Mouse (Mus musculus) cerebellum, adult 11-12 months (tissue): ENCODE results near the gene Mad1l1.

Source experiments
- DNase-seq: peaks from one replicate; pipeline ENCODE4 v3.0.0; 2022

The Mad1l1 gene

DNA sequence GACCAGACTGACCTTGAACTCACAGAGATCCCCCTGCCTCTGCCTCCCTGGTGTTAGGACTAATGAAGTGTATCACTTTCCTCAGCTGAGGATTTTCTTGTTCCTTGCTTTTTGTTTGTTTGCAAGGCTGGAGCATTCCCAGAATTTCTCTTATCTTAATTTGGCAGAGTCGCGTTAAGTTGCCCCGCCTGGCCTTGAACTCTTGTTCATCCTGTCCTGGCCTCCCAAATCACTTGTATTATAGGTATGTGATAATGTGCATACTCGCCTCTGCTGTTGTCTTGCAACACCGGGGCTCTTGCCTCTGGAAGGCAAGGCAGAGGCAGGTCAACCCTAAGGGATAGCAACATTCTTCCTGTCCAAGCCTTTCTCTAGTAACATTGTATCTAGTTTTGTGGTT, 2.7 kb upstream of the Mad1l1 start:
- DNase-seq: no peak

DNA sequence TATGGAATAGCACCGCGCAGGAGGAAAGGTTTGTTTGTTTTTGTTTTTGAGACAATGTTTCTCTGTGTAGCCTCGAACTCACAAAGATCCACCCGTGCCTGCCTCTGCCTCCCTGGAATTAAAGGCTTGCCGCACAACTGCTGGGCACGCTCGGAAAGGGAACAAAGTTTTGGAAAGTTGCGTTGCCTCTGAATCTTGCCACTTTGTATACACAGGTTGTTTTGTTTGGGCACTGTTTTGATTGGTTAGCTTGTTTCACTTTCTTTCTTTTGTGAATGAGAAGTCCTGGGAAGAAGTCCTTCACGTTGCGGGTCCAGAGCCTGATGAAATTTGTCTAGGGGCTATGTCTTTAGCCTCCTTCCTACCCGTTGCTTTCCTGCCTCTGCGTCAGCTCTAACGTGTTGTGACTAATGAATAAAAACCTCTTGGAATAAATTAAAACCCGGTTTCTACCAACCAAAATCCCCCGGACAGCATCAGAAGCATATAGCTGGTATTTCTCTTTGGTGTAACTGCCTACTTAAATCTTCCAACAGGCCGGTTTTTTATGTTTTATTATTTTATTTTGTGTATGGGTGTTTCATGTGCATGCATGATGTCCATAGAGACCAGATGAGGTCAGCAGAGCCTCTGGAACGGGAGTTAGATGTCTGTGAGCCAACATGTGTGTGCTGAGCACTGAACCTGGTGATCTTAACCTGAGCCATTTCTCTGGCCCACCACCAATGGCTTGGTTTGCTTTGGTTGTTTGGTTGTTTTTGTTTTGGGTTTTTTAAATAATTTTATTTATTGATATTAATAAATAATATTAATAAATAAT, 614 bp upstream of the Mad1l1 start:
- DNase-seq: no peak

DNA sequence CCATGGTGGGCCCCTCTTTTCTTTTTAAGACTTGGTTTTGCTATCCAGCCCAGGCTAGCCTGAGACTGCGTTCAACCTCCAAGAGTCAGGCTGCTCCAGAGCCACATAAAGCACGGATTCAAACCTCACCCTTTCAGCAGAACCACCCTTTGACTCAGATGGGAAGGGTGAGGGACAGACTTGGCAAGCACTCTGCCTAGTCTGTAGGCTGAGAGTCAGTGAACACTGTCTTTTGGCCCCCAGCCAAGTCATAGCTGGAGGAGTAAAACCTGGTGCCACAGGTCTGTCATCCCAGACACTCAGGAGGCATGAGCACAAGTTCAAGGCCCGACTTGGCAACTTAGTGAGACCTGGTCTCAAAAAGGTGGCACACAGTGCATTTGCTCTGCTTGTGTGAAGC, 4.6 kb downstream of the Mad1l1 start:
- DNase-seq: no peak

DNA sequence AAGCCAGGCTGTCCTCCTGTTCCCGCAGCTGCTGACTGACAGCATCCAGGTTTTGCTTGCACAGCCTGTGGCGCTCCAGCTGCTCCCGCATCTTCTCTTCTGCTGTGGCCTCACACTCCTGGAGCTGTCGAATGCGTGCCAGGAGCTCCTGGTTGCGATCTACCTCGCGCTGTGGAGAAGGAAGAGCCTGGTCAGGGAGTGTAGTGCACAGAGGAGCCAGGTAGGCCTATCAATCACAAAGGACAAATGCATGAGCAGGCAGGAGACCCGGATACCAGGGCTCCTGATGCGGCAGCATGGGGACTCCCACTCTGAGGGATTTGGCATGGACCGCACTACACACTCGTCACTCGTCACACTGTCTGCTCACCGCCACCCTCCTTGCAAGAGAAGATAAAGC, 13.8 kb downstream of the Mad1l1 start:
- no peak for DNase-seq

DNA sequence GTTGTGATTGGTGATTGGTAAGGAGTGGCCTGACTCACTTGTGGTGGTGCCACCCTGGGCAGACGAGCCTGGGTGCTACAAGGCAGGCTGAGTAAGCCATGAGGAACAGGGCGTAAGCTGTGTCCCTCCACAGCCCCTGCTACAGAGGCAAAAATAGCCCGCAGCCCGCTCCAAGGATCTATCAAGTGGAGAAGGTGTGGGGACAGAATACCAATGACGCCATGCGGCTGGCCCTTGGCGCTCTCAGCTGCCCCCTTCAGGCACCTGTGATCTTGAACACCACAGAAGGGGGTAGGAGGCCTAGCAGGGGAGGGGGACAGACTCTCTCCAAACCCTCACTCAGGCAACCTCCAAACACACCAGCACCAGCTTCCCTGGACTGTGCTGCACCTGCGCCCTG, 15.3 kb downstream of the Mad1l1 start:
- no peak for DNase-seq

DNA sequence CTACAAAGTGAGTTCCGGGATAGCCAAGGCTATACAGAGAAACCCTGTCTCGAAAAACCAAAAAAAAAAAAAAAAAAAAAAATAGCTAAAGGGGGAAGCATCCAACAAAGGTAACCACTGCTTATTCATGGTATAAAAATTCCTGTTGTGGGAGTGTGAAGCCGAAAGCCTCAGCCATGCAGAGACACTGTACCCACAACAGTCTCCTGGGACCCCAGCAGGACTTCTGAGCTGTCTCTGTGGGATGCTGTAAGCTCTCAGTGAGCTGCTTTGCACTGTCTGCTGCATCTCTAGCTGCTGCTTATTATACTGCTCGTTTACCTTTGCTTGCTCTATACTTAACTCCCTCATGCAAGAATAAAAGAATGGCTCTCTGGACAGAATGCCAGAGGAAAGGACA, 23.1 kb downstream of the Mad1l1 start:
- DNase-seq: no peak

DNA sequence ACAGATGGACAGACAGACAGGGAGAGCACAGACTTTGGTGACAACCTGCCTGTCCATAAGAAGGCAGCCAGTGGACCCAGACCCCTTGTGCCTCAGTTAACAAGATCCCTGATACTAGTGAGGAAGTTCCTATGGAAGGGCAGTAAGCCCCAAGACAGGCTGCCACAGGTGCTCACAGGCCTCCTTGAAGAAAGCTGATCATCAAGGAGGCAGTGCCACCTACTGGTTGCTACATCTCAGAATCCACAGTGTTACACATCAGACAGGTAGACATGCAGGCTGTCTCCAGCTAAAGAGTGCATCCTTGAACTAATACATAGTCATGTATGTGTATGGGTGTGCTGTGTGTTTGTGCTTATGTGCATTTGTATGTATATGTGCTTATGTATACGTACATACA, 29.2 kb downstream of the Mad1l1 start:
- DNase-seq: peak; percentile 22

DNA sequence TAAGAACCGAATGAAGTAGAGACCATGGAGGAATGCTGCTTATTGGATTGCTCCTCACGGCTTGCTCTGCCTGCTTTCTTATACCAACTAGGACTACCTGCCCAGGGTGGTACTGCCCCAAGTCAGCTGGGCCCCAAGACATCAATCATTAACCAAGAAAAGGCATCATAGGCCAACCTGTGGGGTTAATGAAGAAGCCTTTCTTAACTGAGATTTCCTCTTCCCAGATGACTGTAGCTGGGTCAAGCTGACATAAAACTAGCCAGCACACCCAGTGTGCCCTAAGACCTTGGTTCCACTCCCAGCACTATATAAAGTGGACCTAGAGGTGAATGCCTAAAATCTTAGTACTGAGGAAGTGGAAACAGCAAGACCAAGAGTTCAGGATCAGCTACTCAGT, 32.2 kb downstream of the Mad1l1 start:
- DNase-seq: no peak

DNA sequence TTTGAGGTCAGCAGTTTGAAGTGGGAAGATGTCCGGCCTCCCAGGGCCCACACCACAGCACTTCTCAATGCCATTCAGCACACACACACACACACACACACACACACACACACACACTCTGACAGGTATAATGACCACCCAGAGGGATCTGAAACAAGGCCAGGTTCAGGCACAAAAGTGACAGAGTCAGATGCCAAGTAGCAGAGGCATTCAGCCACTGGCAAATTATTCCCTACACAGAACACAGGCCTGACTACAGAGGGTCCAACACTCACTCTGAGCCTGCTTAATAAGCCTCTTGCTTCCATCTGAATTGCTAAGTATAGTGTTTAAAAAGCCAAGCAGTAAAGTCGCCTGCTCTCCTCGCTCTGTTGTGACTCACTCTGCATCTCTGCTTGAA, 33.1 kb downstream of the Mad1l1 start:
- no peak for DNase-seq

DNA sequence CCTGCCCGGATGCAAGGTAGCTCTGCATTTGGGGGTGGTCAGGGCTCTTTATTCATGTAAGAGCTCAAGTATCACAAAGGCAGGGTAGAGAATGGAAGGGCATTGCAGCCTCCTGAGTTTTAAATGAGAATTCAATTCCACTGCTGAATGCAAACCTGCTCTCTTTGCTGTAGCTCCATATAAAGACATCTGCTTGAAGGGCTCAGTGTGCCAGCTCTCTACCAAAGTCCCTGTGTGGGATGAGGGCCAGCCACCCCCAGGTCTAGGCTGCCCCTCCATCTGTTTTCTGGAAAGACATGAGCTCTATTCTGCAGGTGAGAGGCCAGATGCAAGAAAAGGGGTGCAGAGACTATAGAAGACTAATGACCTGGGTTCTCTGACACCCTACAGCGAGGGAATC, 36.6 kb downstream of the Mad1l1 start:
- DNase-seq: no peak

DNA sequence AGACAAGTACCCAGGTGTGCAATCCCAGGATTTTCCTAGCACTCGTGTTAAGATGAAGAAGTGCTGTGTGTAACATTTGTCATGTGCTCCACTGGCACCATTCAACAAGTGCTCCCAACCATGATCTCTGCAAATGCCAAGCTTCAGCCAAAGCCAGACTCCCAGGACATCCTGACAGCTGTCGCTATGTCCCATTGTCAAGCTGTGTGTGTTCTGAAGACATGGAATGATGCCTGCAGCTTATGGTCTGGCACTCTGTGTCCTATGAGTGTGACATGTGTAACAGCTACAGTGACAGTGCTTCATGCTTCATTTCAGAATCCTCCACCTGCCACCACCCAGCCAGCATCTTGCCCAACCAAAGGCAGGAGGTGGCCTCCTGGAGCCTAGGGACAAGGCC, 37.3 kb downstream of the Mad1l1 start:
- DNase-seq: no peak

DNA sequence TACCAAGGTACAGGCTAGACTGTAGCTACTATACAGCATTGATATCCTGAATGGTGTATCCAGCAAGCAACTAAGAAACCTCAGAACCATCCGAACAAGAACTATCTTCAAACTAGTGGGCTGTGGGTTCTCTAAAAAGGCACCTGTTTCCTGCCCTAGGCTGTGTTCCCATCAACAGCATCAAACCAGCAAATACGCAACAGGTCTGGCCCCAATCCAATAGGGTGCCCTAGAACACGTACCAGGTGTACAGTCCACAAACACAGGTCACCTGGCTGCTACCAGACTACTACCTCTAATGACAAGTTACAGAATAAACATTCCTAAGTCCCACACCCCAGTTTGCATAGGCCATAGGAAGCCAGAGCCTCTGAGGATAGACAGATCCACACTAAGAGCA, 38.5 kb downstream of the Mad1l1 start:
- no peak for DNase-seq

DNA sequence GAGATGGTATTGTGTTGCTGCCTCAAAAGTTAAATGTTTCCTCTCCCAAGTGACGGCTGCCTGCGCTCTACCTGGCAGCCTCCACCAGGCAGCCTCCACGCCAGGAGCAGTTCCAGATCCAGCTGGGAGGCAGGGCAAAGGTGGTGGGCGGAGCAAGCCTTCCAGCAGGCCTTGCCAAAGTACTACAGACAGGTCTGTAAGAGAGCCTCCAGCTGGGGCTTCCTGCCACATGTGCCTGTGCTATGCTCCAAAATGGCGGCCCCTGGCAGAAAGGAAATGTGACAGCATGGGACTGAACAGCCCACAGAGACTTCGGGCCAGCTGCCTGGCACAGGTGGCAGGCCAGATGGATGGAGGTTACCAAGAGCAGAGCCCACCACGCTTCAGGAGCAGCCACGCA, 39.0 kb downstream of the Mad1l1 start:
- DNase-seq: peak; percentile 39

DNA sequence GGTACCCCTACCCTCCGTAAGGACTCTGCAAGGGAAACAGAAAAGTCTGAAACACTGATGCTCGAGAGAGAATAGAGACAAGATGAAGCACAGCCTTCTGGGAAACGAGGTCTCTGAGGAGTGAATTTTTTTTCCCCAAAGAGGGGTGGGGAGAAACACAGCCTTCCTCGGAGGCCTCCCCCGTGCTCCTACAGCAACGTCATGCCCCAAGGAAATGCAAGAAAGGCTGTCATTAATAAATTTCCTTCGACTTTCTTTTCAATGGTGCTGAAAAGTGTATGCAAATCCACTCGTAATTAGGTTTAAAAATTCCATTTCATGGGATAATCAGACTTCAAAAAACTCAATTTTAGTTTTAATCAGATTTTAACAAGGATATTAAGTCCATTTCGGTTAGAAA, 41.1 kb downstream of the Mad1l1 start:
- DNase-seq: no peak

DNA sequence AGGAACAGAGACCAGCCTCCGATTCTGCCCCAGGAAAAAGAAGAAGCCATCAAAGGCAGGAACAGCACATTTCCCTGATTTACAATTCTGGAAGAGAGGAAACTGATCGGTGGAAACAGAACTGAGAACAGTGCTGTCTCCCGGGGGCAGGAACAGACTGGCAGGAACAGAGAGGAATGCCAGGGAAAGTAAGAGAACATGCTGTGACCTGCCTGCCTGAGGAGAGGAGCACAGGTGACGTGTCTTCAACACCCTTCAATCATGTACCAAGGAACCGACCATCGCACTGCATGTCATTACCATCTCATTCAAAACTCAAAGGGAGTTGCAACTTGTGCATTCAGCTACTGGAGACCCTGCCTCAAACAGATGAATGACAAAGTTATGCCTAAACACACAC, 44.6 kb downstream of the Mad1l1 start:
- DNase-seq: no peak

DNA sequence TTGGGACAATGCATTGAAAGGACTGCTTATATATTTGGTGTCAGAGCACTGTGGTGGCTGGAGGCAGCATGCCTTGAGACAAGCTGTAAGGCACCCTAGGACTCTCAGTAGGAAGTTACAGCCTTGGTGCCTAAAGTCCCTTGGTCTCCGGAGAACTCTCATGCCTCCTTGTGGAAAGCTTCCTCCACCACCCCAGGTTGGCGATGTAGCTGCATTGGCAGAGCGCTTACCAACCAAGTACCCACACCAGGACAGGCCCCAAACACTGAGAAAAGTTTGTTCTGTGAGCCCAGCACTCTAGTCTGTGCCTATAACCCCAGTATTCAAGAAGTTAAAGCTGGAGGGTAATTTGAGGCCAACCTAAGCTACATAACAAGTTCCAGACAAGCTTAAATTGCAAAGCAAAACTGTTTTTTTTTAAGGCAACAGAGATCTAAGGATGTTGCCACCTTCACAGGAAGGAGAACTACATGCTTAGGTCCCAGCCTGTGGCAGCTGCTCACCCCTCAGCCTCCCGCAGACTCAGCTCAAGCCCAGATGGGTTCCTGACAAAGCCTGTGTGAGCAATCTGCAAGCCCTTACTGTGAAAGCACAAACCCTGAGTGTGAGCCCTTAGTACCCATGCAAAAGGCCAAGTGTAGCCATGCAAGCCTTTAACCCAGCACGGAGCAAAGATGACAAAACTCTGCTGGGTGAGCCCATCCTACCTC, 50.2 kb downstream of the Mad1l1 start:
- no peak for DNase-seq

DNA sequence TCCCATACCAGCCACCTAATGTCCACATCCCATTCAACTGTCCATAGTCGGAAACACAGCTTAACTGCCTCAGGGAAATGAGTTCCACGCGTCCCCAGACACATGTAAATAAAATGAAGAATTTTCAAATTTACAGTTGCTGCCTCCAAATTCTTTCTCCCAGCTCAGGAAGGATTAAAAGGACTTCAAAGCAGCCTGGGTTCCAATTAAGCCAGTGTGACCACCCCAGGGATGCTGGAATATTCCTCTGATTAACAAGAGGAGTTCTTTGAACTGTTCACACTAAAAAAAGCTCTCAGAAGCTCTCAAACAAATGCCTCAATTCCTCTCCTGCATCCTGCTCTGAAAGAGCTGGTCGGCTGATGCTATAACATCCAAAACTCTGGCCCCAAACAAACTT, 53.0 kb downstream of the Mad1l1 start:
- DNase-seq: no peak

DNA sequence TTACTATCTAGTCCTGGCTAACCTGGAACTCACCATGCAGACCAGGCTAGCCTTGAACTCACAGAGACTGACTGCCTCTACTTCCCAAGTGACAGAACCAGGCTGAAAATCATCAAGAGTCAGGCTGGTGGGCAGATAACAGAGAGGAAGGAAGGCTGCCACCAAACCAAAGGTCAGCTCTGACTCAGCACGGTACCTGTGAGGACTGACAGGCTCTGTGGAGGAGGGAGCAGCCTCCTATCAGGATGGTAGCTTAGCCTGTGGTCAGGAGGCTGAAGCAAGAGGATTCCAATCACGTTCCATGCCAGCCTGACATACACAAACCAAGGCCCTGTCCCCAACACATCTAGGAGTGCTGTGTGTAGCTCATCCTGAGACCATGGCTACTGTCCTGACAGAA, 54.3 kb downstream of the Mad1l1 start:
- no peak for DNase-seq

DNA sequence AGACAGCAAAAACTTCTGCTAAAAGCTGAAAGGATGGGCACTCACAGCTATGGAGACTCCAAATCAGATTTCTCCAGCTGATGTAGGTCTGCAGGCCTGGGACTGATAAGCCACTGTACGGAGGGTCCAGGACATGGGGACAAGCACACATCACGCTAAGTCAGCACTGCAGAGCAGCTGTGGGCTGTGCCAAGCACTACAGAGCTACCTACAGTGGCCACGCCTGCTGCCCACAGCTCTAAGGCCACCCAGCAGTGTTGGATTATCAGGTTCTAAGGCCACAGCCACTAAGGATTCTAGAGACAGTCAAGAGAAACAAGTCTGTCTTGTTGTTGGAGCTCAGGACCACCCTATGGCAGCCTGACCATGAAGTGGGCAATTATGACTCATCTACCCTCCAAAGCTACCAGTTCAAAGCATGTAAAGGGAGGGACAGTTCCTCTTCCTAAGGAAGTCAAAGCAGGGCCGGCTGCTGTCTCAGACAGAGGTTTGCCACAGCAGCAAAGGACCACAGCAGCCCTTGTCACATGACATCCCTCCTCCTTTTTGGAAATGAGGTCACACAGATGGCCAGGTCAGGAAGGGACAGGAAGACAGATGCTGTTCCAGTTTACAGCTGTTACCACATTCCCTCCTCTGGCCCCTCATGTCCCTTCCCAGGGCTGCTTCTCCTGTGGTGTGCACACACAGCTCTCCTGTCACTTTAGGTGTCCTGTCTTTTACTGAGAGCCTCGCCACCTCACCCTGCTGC, 56.4 kb downstream of the Mad1l1 start:
- no peak for DNase-seq

DNA sequence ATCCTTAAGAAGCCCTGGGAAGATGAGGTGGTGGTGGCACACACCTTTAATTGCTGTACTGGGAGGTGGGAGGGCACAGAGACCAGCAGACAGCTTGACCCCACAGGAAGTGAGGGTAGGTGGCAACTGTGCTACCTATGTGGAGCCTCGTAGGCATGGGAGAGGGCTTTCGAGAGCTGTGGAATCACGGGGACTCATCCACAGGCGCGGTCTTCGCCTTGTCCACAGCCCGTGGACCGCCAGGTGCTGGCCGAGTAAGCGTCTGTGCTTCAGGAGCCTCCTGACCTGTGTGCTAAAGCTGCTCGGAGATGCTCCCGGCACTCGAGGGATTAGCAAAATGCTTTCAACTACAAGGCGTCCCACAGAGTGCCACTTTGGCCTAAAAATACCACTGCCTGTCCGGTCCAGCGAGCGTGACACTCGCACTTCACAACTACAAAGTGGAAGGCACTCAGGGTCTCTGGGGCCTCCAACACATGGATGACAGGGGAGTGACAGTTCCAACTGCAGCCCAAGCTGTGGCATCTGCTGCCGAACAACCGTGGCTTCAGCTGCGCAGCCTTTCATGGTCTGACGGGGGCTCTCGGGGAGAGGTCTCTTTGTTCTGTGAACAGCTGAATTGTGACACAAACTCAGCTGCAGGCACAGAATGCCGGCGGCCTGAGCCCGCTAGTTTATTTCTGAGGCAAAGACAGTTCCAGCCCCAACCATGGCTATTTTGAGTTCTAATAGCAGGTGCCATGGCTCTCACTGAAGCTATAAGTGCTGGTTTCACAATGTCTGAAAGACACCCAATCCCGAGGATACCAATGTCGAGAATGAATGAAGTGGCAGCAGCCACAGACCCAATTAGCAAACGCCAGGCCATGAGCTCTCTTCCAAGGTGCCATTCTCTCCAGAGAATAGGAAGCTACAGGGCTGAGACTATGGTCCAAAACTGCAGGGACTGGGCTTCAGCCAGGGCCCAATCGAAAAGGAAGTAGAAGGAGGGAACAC, 57.3 kb downstream of the Mad1l1 start:
- DNase-seq: no peak

DNA sequence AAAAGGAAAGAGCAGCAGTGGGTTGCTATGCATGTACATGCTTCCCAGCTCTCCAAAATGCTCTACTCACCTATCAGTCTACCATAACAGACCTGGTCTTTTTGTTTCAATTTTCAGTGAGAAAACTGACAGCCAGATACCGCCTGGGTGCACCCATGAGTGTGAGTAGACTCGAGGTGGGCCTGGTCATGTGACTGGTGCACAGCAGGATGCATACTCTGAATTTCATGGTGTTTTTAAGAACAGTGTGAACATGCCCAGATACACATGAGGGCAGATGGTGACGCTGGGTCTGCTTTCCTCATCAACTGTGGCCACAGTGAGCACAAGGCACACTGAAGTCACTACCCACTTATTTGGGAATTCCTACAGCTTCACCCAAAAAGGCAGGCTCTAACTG, 59.0 kb downstream of the Mad1l1 start:
- no peak for DNase-seq

DNA sequence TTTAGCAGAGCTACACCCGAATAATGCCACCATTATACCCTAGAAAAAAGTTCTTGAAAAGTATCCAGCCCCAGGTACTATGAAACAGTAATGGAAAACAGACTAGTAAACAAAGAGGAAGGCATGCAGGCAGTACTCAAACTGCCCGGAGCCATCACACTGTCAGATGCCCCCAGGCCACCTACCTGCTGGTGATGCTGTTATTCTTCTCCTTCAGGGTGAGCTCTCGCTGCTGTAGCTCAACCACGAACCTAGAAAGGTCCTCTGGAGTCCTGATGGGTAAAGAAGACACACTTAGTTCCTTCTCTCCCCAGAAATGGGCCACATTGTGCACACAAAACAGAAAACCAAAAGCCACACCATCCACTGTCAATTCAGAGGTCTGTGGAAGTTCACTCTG, 60.0 kb downstream of the Mad1l1 start:
- no peak for DNase-seq

DNA sequence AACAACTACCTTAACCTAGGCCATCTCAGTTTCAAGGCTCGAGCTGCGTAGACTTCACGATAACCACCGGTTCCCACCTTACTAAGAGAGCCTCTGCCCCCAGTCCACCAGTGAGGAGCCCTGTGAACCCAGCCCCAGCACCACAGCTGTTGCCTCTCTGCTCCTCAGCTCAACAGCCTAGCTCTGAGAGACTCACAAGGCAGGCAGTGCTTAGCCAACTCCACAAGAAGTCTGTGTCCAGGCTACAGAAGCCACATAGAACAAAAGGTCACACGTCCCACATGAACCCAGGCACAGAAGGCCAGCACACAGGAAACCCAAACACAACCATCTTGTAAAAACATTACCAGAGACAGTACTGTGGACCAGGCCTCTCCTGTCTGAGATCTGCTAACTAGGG, 62.7 kb downstream of the Mad1l1 start:
- no peak for DNase-seq
